Mouse (Mus musculus) stomach, postnatal 0 days (tissue): Measurements from ENCODE around the gene Agtpbp1. TPM values are rescaled to one million over a fixed set of nuclear protein-coding genes. Genes with fewer than 3 reads are reported as not detected.
A peak's percentile ranks its signal among the peaks of the same experiment; 100 is the strongest.

Experiments used
- ATAC-seq: fragments of 200-750 bp; cut with Nextera tagmentation; 2 replicates; pipeline ENCODE4 v1.8.0; 2017; ENCODE audit not compliant: low FRiP score, low TSS enrichment
- DNase-seq: peaks from one replicate; pipeline ENCODE4 v3.0.0-alpha.2; 2016; ENCODE audit warnings: low spot score
- H3K27ac ChIP-seq: fragments of 300-500 bp; sonication (generic); replicated peaks from 2 replicates; pipeline ENCODE4 v1.5.1; 2014; ENCODE audit warnings: mild to moderate bottlenecking, control low read depth
- H3K27me3 ChIP-seq: fragments of 300-500 bp; sonication (generic); 2 replicates; pipeline ENCODE4 v1.6.1; 2014; ENCODE audit warnings: low read length; ENCODE audit not compliant: control insufficient read depth, insufficient read depth
- H3K36me3 ChIP-seq: fragments of 300-500 bp; sonication (generic); 2 replicates; pipeline ENCODE4 v1.6.1; 2014; ENCODE audit warnings: low read length, mixed read lengths; ENCODE audit not compliant: control insufficient read depth, insufficient read depth
- H3K4me1 ChIP-seq: fragments of 300-500 bp; sonication (generic); replicated peaks from 2 replicates; pipeline ENCODE4 v1.6.1; 2014; ENCODE audit warnings: antibody characterized with exemption; ENCODE audit not compliant: control insufficient read depth, insufficient read depth
- H3K4me2 ChIP-seq: fragments of 300-500 bp; sonication (generic); replicated peaks from 2 replicates; pipeline ENCODE4 v1.6.1; 2014; ENCODE audit warnings: low read depth, mild to moderate bottlenecking, control low read depth, moderate library complexity
- H3K4me3 ChIP-seq: fragments of 300-500 bp; sonication (generic); 2 replicates; pipeline ENCODE4 v1.5.1; 2014; ENCODE audit warnings: low read depth, low read length, control low read depth
- H3K9ac ChIP-seq: fragments of 300-500 bp; sonication (generic); 2 replicates; pipeline ENCODE4 v1.6.1; 2014; ENCODE audit warnings: mild to moderate bottlenecking, low read length, control low read depth, mixed read lengths
- H3K9me3 ChIP-seq: fragments of 300-500 bp; sonication (generic); 2 replicates; pipeline ENCODE4 v1.6.1; 2016; ENCODE audit warnings: low read length; ENCODE audit not compliant: control insufficient read depth
- CTCF ChIP-seq: IDR thresholded peaks from 2 replicates; pipeline ENCODE4 v1.5.1; 2016; ENCODE audit warnings: antibody characterized with exemption, low read depth, mild to moderate bottlenecking, moderate library complexity
- EP300 ChIP-seq: optimal IDR thresholded peaks from 2 replicates; pipeline ENCODE3; 2016; ENCODE audit warnings: antibody characterized with exemption
- WGBS: fragments of 180-500 bp; shearing (Covaris S2); extraction: QIAGEN DNeasy Blood & Tissue Kit; methylation state at CpG from one replicate; pipeline ENCODE4 v1.1.7; 2014; 5-methylcytosine and 5-hydroxymethylcytosine counted together
- polyA plus RNA-seq: library from polyadenylated mRNA; unstranded; fragments of >200 nt; fragmentation: Nextera tagmentation; extraction: Ambion mirVana; gene quantifications from 2 replicates; pipeline ENCODE4 v1.2.1, GENCODE M21; 2015

The Agtpbp1 gene
- polyA plus RNA-seq, 1 experiment from 2014 or later, result 12.4 TPM

- peaks cover 8% of the 10 kb centered on the region for H3K36me3 ChIP-seq
- no peak overlapping the region for H3K4me3 ChIP-seq
- TF ChIP-seq CTCF (no peak), EP300 (no peak)
- no peak overlapping the region for H3K27ac ChIP-seq
- 91% methylated on average over 14 of the region's 14 CpGs for WGBS
- no peak for ATAC-seq
- H3K9me3 ChIP-seq, result no peaks in the 10 kb centered on the region
- H3K4me1 ChIP-seq, result no peaks in the 10 kb centered on the region
- no peak overlapping the region for H3K9ac ChIP-seq
- H3K4me2 ChIP-seq, result no peak overlapping the region
- H3K27me3 ChIP-seq, result no peaks in the 10 kb centered on the region
- DNase-seq, result no peak
These were observed 107.6 kb downstream of the Agtpbp1 start for GRCm38 (mm10) chr13:59477451-59477850.

GRCm38 (mm10) chr13:59474973-59475372 is 110.1 kb downstream of the Agtpbp1 start:
- H3K4me3 ChIP-seq, result no peak overlapping the region
- H3K27me3 ChIP-seq, result no peaks in the 10 kb centered on the region
- ATAC-seq, result no peak
- peaks cover 8% of the 10 kb centered on the region for H3K36me3 ChIP-seq
- WGBS, result 46% methylated on average over 8 of the region's 8 CpGs
- TF ChIP-seq EP300 (no peak), CTCF (no peak)
- no peak overlapping the region for H3K27ac ChIP-seq
- no peaks in the 10 kb centered on the region for H3K4me1 ChIP-seq
- no peak overlapping the region for H3K9ac ChIP-seq
- H3K4me2 ChIP-seq, result no peak overlapping the region
- no peaks in the 10 kb centered on the region for H3K9me3 ChIP-seq
- DNase-seq, result no peak

- 81% methylated on average over 10 of the region's 10 CpGs for WGBS
These were observed 111.7 kb downstream of the Agtpbp1 start for GRCm38 (mm10) chr13:59473341-59473740.

GRCm38 (mm10) chr13:59472222-59472621 is 112.8 kb downstream of the Agtpbp1 start:
- peaks cover 8% of the 10 kb centered on the region for H3K36me3 ChIP-seq
- no peak overlapping the region for H3K4me3 ChIP-seq
- 82% methylated on average over 5 of the region's 5 CpGs for WGBS
- H3K9me3 ChIP-seq, result no peaks in the 10 kb centered on the region
- TF ChIP-seq EP300 (no peak), CTCF (peak; percentile 36; the same call in 1 of the 2 replicates)
- H3K4me1 ChIP-seq, result peaks cover 2% of the 10 kb centered on the region; the same call in 1 of the 2 replicates
- no peak overlapping the region for H3K9ac ChIP-seq
- no peak for DNase-seq
- H3K4me2 ChIP-seq, result no peak overlapping the region
- ATAC-seq, result no peak
- H3K27ac ChIP-seq, result no peak overlapping the region
- no peaks in the 10 kb centered on the region for H3K27me3 ChIP-seq

More at GRCm38 (mm10) chr13:59473341-59473740, 111.7 kb downstream of the Agtpbp1 start:
- Histone ChIP-seq H3K27me3 (no peaks in the 10 kb centered on the region), H3K4me3 (no peak overlapping the region), H3K9ac (no peak overlapping the region), H3K27ac (no peak overlapping the region), H3K9me3 (no peaks in the 10 kb centered on the region), H3K4me1 (no peaks in the 10 kb centered on the region), H3K36me3 (peaks cover 8% of the 10 kb centered on the region), H3K4me2 (no peak overlapping the region)
- TF ChIP-seq CTCF (no peak), EP300 (no peak)
- no peak for DNase-seq
- no peak for ATAC-seq

GRCm38 (mm10) chr13:59469701-59470100 is 115.3 kb downstream of the Agtpbp1 start:
- Histone ChIP-seq H3K27me3 (no peaks in the 10 kb centered on the region), H3K9ac (no peak overlapping the region), H3K4me1 (peaks cover 2% of the 10 kb centered on the region; the same call in 1 of the 2 replicates), H3K4me2 (no peak overlapping the region), H3K36me3 (peaks cover 6% of the 10 kb centered on the region; the same call in 1 of the 2 replicates), H3K4me3 (no peak overlapping the region), H3K9me3 (no peaks in the 10 kb centered on the region), H3K27ac (no peak overlapping the region)
- TF ChIP-seq EP300 (no peak), CTCF (no peak)
- DNase-seq (no peak), ATAC-seq (no peak)
- 84% methylated on average over 5 of the region's 5 CpGs for WGBS

GRCm38 (mm10) chr13:59468181-59468802 is 116.7 kb downstream of the Agtpbp1 start:
- peaks cover 6% of the 10 kb centered on the region; the same call in 1 of the 2 replicates for H3K36me3 ChIP-seq
- H3K4me3 ChIP-seq, result no peak overlapping the region
- no peaks in the 10 kb centered on the region for H3K9me3 ChIP-seq
- ATAC-seq (peak; percentile 69; the same call in 1 of the 2 replicates), DNase-seq (peak; percentile 39)
- WGBS, result 66% methylated on average over 8 of the region's 8 CpGs
- H3K27ac ChIP-seq, result no peak overlapping the region
- no peak overlapping the region for H3K9ac ChIP-seq
- TF ChIP-seq CTCF, result no peak
- no peaks in the 10 kb centered on the region for H3K27me3 ChIP-seq
- peaks cover 2% of the 10 kb centered on the region; the same call in 1 of the 2 replicates for H3K4me1 ChIP-seq
- no peak overlapping the region for H3K4me2 ChIP-seq
